Mouse (Mus musculus) layer of hippocampus, adult 9-11 months (tissue): ENCODE measurements around the gene Gm29094.

ENCODE experiments used
- DNase-seq: peaks from one replicate; pipeline ENCODE4 v3.0.0; 2022

Gene Gm29094

GRCm38 (mm10) chr9:89253400-89253799 lies 54.2 kb downstream of the Gm29094 start:
- DNase-seq, result peak; percentile 63

GRCm38 (mm10) chr9:89256556-89257335 lies 57.6 kb downstream of the Gm29094 start:
- DNase-seq, result peak; percentile 29

- no peak for DNase-seq
Measured at GRCm38 (mm10) chr9:89263968-89264367, 64.8 kb downstream of the Gm29094 start.

- DNase-seq, result no peak
Measured at GRCm38 (mm10) chr9:89264571-89264970, 65.4 kb downstream of the Gm29094 start.
